Mouse (Mus musculus) olfactory bulb, adult 2 months (tissue): ENCODE results near the gene Cdyl.

Experiments
- CTCF ChIP-seq: fragments of 200-500 bp; IDR thresholded peaks from 2 replicates; pipeline ENCODE4 v1.5.1; 2012; ENCODE audit warnings: low read depth, mild to moderate bottlenecking, low read length, moderate library complexity; ENCODE audit not compliant: insufficient read depth
- POLR2A ChIP-seq: fragments of 200-500 bp; IDR thresholded peaks from 2 replicates; pipeline ENCODE4 v1.6.1; 2012; ENCODE audit warnings: mild to moderate bottlenecking, low read depth, low read length, moderate library complexity; ENCODE audit not compliant: insufficient read depth

DNA sequence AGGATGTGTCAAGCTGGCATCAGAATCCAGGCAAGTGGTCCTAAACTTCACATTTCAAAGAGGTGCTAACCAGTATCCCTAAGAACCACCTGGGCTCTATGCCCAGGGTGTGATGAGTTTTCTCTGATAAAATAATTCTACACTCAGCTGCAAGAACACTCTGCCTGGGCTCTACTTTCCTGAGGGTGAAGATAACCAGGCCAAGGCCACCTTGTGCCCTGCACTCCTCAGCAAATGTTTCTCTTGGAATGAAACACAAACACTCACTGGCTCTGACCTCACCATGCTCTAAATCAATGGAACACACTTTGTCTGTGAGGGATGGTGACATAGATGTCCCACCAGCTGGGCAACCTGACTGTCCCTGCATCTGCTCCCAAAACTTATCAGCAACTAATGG is 48.9 kb upstream of the Cdyl start:
- no peak for TF ChIP-seq CTCF
- no peak for TF ChIP-seq POLR2A
